Mouse (Mus musculus) mouse trophoblast stem cell (cell line): ENCODE results near the gene Tfec.

Source experiments
- in situ Hi-C, 2 experiments: fragments of 300-500 bp; cut with MseI, MboI; formaldehyde crosslinking; loops; 2 replicates in 1 of 2; 3 replicates in 1 of 2; pipeline ENCODE4 v1.15.1; 2025

Tfec gene

GRCm38 (mm10) chr6:16898251-16898862 is at the start of gene Tfec:
TSS of gene Tfec (minus strand) at chr6:16898441.
- in situ Hi-C loops: no loop called here

GRCm38 (mm10) chr6:16947837-16948236 is 49.6 kb upstream of the Tfec start:
- in situ Hi-C loops: no loop called here

- in situ Hi-C loops: no loop called here
Measured at GRCm38 (mm10) chr6:16943513-16943912, 45.3 kb upstream of the Tfec start.

DNA sequence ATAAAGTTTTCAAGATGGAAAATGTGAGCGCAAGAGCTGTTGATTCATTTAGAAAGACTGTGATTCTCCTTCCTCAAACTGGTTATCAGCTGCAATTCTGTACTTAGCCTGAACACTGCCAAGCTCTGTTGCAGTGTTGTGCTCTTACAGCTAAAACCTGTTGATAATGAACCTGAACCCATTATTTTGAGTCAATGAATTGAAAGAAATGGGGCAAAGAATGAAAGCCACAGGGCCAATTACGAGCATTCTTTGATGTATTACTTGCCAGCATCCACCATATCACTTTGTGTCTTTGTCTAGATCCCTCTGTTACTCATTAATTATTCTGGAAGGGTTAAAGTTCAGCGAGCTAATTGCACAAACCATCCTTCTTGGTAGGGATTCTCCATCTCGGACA is 44.2 kb upstream of the Tfec start:
- in situ Hi-C loops: no loop called here

DNA sequence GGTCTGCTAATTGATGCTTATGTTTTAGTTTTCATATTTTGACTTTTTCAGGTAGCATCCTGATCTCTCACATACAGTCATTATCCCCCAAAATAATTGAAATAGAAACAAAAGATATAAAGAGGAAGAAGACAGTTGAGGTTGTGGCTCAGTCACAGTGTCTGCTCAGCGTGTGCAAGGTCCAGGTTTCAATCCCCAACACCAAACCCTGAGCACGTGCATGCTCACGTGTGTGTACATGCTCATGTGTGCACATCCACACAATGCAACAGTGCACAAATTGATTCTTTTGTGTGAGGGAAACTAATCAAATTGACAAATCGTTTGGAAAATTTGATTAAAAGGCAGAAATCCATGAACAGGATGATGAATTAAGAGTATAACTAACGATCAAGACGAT is 32.8 kb upstream of the Tfec start:
- in situ Hi-C loops: no loop called here

GRCm38 (mm10) chr6:16920111-16920656 is 21.9 kb upstream of the Tfec start:
- in situ Hi-C loops: no loop called here

DNA sequence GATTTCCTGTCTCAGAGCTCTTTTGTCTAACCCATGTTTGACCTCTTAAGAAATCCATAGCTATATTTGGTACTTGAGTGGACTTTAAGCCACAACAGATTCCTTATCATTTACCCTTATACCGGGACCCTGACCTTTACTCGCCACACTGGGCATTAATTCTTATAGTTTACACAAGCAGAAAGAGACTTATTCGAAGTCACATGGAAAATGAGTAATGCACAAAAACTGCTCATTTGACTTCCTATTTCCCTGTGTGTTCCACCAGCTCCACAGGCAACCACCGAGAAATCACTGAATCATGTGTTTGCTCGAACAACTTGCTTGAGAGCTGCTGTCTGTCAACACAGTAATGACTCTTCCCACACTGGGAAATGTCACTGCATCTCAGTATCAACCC is 6.4 kb downstream of the Tfec start:
- in situ Hi-C loops: no loop called here

GRCm38 (mm10) chr6:16883537-16884307 is 14.5 kb downstream of the Tfec start:
- in situ Hi-C loops: no loop called here

DNA sequence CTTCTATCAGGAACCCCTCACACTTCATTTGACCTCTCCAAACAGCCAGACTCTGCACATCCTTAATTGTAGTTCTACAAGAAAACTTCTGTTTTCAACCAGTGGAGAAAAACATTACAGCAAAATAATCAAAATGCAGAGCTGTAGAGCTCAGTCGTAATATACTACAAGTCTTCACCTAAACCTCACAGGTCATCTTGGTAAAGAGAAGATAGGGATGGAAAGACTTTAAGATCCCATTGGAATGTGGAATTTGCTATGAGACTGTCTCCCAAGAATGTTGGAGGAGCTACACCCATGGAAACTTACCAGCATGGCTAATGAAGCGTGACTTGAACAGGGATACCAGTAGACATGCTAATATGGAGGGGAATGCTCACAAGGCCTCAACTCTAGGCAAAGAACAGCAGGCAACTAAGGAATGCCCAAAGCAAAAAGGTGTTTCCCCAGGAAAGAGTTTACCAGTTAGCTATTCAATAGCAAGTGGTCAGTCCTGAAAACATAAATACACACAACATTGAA is 24.2 kb downstream of the Tfec start:
- in situ Hi-C loops: no loop called here

DNA sequence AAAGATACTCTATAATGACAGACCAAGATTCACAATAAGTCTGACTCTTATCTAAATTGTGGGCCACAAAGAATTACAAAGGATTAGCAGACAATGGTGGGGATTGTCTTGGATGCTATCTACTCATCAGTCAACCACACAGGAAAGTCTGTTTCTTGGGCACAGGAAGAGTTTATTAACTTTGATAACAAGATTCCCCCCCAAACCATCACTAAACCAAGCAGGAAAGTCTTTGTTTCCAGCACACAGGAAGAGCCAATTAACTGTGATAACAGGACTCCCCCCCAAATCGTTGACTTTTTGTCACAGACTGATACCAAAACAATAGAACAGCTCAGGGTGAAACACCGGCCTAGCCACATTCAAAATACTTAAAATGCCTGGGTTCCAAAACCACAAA is 28.2 kb downstream of the Tfec start:
- in situ Hi-C loops: no loop called here

DNA sequence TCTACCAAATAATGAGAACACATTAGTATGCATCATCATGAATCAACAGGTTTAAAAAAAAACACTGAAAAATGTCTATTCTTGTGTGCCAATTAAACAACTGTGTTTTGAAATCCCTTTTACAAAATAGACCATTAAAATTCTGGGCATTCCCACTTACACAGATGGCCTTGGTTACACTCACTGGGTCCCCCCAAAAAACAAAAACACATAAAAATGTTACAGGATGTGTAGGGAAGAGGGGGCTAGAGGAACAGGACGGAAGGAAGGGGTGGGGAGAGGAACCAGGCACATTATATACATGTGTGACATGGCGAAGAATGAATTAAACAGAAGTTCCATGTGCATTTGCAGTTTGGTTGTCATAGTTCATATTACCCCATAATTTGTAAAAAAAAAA is 29.9 kb downstream of the Tfec start:
- in situ Hi-C loops: no loop called here

GRCm38 (mm10) chr6:16862753-16863508 is 35.3 kb downstream of the Tfec start:
- in situ Hi-C loops: no loop called here

GRCm38 (mm10) chr6:16862050-16862449 is 36.2 kb downstream of the Tfec start:
- in situ Hi-C loops: no loop called here

DNA sequence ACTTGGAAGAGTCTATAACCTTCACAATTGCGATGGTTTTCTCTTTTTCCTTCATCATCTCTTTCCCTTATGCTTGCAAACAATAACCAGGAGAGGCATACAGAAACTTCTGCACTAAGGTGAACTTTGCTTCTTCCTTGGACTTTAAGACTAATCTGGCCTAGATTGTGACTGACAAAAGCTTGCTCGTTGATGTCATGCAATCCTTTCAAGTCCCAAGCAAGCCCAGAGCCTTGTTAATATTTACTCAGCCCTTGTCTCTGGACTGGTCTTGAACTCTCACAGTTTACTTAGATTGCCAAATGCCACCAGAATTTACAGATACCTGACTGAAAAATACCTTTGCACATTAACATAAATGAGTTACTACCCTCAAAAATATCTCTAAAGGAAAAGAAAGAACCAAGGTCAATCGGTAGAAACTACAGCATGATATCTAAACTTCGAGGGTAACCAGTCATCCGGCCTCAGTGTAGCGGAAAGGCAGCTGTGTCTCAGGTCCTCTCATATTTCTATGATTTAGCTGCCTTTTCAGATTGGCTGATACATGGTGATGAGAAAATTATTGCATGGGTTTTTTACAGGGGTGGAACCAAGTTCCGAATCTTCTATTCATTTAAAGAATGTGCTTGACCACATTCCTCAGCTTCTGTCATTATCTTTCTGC is 42.2 kb downstream of the Tfec start:
- in situ Hi-C loops: no loop called here

DNA sequence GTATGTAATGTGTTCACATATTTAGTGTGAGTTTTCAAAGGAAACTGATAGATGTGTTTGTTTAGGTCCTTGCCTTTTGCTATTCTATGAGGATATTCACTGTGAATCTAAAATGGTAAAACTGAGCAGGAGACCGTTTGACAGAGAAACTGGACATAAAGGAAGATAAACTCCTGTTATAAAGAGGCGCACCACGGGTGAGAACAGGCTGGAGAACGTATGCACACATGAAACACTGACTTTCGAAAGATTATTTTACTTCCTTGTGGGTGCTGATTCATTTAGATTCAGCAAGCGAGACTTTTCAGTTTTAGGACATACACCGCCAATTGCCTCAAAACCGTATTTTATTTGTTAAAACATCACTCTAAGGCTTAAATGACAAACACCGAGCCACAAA is 43.3 kb downstream of the Tfec start:
- in situ Hi-C loops: no loop called here

DNA sequence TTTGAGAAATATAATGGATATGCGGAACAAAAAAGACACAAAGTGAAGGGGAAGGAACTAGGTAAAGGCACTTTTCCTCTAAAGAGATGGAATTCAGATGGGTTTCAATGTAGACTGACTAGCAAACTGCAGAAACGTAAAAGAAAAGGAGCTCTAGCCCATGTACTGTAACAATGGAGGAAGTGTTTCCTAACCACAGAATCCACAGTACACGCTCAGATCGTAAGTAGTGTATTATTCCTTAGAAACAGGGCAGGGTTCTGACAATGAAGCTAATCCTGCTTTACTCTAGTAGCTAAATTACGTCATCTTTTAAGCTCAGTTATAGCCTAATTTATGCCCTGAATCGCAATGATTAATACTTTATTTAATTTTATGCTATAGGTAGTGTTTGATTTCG is 51.7 kb downstream of the Tfec start:
- in situ Hi-C loops: no loop called here

GRCm38 (mm10) chr6:16835631-16836030 is 62.6 kb downstream of the Tfec start:
- in situ Hi-C loops: no loop called here

DNA sequence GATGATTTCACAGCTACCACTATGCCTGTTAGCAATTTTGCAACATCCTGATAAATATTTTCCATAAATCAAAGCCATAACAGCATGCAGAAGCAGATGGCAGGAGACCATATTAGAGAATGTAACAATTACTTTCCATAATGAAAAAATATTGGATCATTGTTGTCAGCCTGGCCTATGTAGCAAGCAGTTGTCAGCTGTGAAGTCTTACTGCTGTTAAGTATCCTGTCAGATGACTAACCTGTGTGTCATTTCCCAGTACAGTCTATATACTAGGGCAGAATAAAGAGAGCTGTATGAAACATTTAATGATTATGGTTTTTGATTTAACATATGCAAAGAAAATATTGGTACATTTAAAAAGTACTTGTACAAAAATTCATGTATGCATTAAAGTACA is 69.9 kb downstream of the Tfec start:
- in situ Hi-C loops: no loop called here

DNA sequence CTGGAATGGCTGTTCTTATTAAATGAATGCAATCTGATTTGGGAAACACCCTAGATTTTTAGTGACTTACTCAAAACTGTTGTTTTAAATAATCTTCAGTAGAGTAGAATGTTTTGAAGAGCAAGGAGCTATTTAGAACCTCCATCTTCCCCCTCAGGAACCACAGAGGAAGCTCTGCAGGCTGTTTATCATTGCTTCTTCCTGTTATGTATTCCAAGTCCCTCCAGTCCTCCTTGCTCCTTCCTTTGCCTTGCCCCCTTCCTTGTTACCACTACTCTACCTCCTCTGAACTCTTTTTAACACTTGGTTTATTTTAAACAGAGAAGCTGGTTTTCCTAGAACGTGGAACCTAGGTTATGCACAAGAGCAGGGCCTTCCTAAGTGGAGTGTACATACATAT is 76.3 kb downstream of the Tfec start:
- in situ Hi-C loops: no loop called here

GRCm38 (mm10) chr6:16806302-16806701 is 91.9 kb downstream of the Tfec start:
- in situ Hi-C loops: no loop called here

- in situ Hi-C loops: no loop called here
Measured at GRCm38 (mm10) chr6:16797669-16798068, 100.6 kb downstream of the Tfec start.

- in situ Hi-C loops: no loop called here
Measured at GRCm38 (mm10) chr6:16796914-16797313, 101.3 kb downstream of the Tfec start.
